Mouse (Mus musculus) spleen, adult 2 months (tissue): Measurements from ENCODE around the gene Ptpn21.

ENCODE experiments used
- CTCF ChIP-seq: fragments of 200-500 bp; IDR thresholded peaks from 2 replicates; pipeline ENCODE4 v1.5.1; 2011; ENCODE audit warnings: mild to moderate bottlenecking, inconsistent platforms; ENCODE audit not compliant: insufficient read depth, insufficient read length, insufficient replicate concordance; ENCODE audit errors: extremely low read depth
- POLR2A ChIP-seq: fragments of 200-500 bp; IDR thresholded peaks from 2 replicates; pipeline ENCODE4 v1.6.1; 2011; ENCODE audit warnings: low read depth, low read length, inconsistent platforms

DNA sequence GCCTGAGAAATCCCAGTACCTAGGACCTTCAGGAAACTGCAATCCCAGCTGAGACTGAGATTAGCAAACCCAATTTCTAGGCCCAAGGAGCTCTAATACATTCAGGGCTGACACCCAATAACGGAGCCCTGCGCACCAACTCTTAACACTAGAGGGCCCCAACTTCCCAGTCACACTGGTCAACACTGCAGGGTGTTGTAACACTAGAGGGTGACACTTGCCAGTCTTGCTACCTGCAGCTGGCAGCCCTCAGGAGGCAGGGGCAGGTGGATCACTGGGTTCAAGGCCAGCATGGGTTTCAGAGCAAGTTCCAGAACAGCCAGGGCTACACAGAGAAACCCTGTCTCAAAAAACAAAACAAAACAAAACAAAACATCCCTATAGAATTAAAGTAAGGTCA lies 8.9 kb upstream of the Ptpn21 start:
- TF ChIP-seq CTCF (peak; percentile 42; the same call in 1 of the 2 replicates), POLR2A (no peak)
